ENCODE assay signal across 8 mouse cellular contexts in genomic region chr12:80133011-80133545, GRCm38 (mm10). TPM values are rescaled to one million over a fixed set of nuclear protein-coding genes. Genes with fewer than 3 reads are reported as not detected.
DNase-seq lines count a peak whose midpoint lies in the region; ATAC-seq and TF ChIP-seq lines count a peak whose summit lies in the region.

No protein-coding gene starts in this region.

- H3K27me3 ChIP-seq in heart, embryonic 15.5 days: no peaks in the 10 kb centered on the region
- no peaks in the 10 kb centered on the region for H3K27me3 ChIP-seq in MEL (ENCODE audit: control insufficient read depth in 1 of 2, insufficient read depth in 2 of 2, low read length in 2 of 2)
- H3K27me3 ChIP-seq in hindbrain, embryonic 12.5 days: no peaks in the 10 kb centered on the region
- no peaks in the 10 kb centered on the region for H3K27me3 ChIP-seq in midbrain, embryonic 13.5 days

- intact Hi-C loops in heart, postnatal 10 days (cut with DNase I): loop anchor here (2.0 to 5.0 kb wide), 2 partner anchors 611 to 774 kb away; no protein-coding TSS in a partner anchor

- no peak overlapping the region for H3K4me3 ChIP-seq in heart, embryonic 15.5 days
- H3K4me3 ChIP-seq in MEL (ENCODE audit: control insufficient read depth in 1 of 2, insufficient read depth in 1 of 2, low read depth in 2 of 2, low read length in 2 of 2): peak overlapping the region in 1 of 2 experiments; percentile 67; a peak in 2 of 4 replicates
- H3K4me3 ChIP-seq in hindbrain, embryonic 12.5 days: peak overlapping the region; percentile 64; the same call in 1 of the 2 replicates
- peak overlapping the region; percentile 59; the same call in 1 of the 2 replicates for H3K4me3 ChIP-seq in midbrain, embryonic 13.5 days (replicated peaks)

- TF ChIP-seq CTCF in MEL (IDR thresholded peaks at IDR 0.05 in 2 of 3, conservative IDR thresholded peaks at IDR 0.05 in 1 of 3; ENCODE audit: control insufficient read depth in 1 of 3, insufficient read depth in 1 of 3, low read depth in 2 of 3, low read length in 3 of 3, poor library complexity in 1 of 3, severe bottlenecking in 1 of 3): peak in 2 of 3 experiments; percentile 2 to 32; a peak in 3 of 6 replicates

- no peak for TF ChIP-seq RAD21 in MEL (IDR thresholded peaks at IDR 0.05; ENCODE audit: low read depth, low read length)

- 44% methylated on average over 9 of the region's 9 CpGs for WGBS in heart, embryonic 15.5 days
- WGBS in hindbrain, embryonic 12.5 days: 41% methylated on average over 9 of the region's 9 CpGs
- WGBS in midbrain, embryonic 13.5 days: 38% methylated on average over 9 of the region's 9 CpGs

- H3K79me2 ChIP-seq in MEL (ENCODE audit: control insufficient read depth, insufficient read depth, low read length, poor library complexity): peaks cover 2% of the 10 kb centered on the region; the same call in 1 of the 2 replicates

- peak overlapping the region; percentile 86; the same call in 1 of the 2 replicates for H3K9ac ChIP-seq in heart, embryonic 15.5 days
- H3K9ac ChIP-seq in MEL (ENCODE audit: control insufficient read depth, low read depth, low read length, poor library complexity, severe bottlenecking): peak overlapping the region; percentile 26; the same call in 1 of the 2 replicates
- no peak overlapping the region for H3K9ac ChIP-seq in hindbrain, embryonic 12.5 days
- no peak overlapping the region for H3K9ac ChIP-seq in midbrain, embryonic 13.5 days (replicated peaks)

- no peak for TF ChIP-seq EP300 in MEL (IDR thresholded peaks at IDR 0.05; ENCODE audit: low read depth in 1 of 2, low read length in 2 of 2)

- no peak for ATAC-seq in heart, embryonic 15.5 days (replicated peaks; ENCODE audit: insufficient number of reproducible peaks, insufficient read depth, low FRiP score, low read depth)
- peak; percentile 47; the same call in 1 of the 2 replicates for ATAC-seq in hindbrain, embryonic 12.5 days (ENCODE audit: low FRiP score)
- peak; percentile 53 for ATAC-seq in midbrain, embryonic 13.5 days

- DNase-seq in heart, postnatal 10 days: no peak
- peak; percentile 66 for DNase-seq in MEL (ENCODE audit: low read depth, low spot score)
- no peak for DNase-seq in layer of hippocampus, adult 18-20 months (ENCODE audit: low spot score in 2 of 2)
- DNase-seq in layer of hippocampus, adult 8-10 months (ENCODE audit: low spot score in 2 of 2): no peak
- DNase-seq in frontal cortex, postnatal 25 days (ENCODE audit: low spot score in 2 of 2): no peak

- H3K4me1 ChIP-seq in heart, embryonic 15.5 days (replicated peaks): peaks cover 57% of the 10 kb centered on the region
- H3K4me1 ChIP-seq in MEL (ENCODE audit: control insufficient read depth in 1 of 2, insufficient read depth in 2 of 2, low read length in 2 of 2): peaks cover 16 to 20% of the 10 kb centered on the region in 2 experiments; a peak in 3 of 4 replicates
- H3K4me1 ChIP-seq in hindbrain, embryonic 12.5 days: peaks cover 31% of the 10 kb centered on the region
- H3K4me1 ChIP-seq in midbrain, embryonic 13.5 days (replicated peaks): peaks cover 27% of the 10 kb centered on the region

- H3K27ac ChIP-seq in heart, embryonic 15.5 days: peak overlapping the region; percentile 99
- H3K27ac ChIP-seq in MEL (ENCODE audit: control insufficient read depth, low read depth, low read length): no peak overlapping the region
- no peak overlapping the region; the same call in 1 of the 2 replicates for H3K27ac ChIP-seq in hindbrain, embryonic 12.5 days
- H3K27ac ChIP-seq in midbrain, embryonic 13.5 days: no peak overlapping the region

- TF ChIP-seq POLR2A in MEL (IDR thresholded peaks at IDR 0.05; ENCODE audit: control insufficient read depth in 1 of 2, insufficient read depth in 1 of 2, low read depth in 1 of 2, low read length in 2 of 2, poor library complexity in 1 of 2): no peak

- H3K4me2 ChIP-seq in heart, embryonic 15.5 days: peak overlapping the region; percentile 76; the same call in 1 of the 2 replicates
- peak overlapping the region; percentile 67; the same call in 1 of the 2 replicates for H3K4me2 ChIP-seq in hindbrain, embryonic 12.5 days (replicated peaks)
- no peak overlapping the region for H3K4me2 ChIP-seq in midbrain, embryonic 13.5 days (replicated peaks)

- no peaks in the 10 kb centered on the region for H3K36me3 ChIP-seq in heart, embryonic 15.5 days
- peaks cover 0 to 17% of the 10 kb centered on the region in 2 experiments; a peak in 2 of 4 replicates for H3K36me3 ChIP-seq in MEL (ENCODE audit: control insufficient read depth in 1 of 2, insufficient read depth in 2 of 2, low read length in 2 of 2)
- no peaks in the 10 kb centered on the region for H3K36me3 ChIP-seq in hindbrain, embryonic 12.5 days
- H3K36me3 ChIP-seq in midbrain, embryonic 13.5 days: no peaks in the 10 kb centered on the region

- H3K9me3 ChIP-seq in heart, embryonic 15.5 days (replicated peaks): no peaks in the 10 kb centered on the region
- no peaks in the 10 kb centered on the region for H3K9me3 ChIP-seq in MEL (replicated peaks; ENCODE audit: insufficient read depth, low read length)
- no peaks in the 10 kb centered on the region for H3K9me3 ChIP-seq in hindbrain, embryonic 12.5 days (replicated peaks)
- no peaks in the 10 kb centered on the region for H3K9me3 ChIP-seq in midbrain, embryonic 13.5 days

TF ChIP-seq in MEL, 35 proteins besides CTCF, POLR2A, EP300 and RAD21:
- no peak for TF ChIP-seq TCF12 (IDR thresholded peaks at IDR 0.05; ENCODE audit: low read depth, low read length)
- TF ChIP-seq ZC3H11A (IDR thresholded peaks at IDR 0.05; ENCODE audit: low read depth, low read length): no peak
- no peak for TF ChIP-seq ZMIZ1 (IDR thresholded peaks at IDR 0.05; ENCODE audit: low read depth, low read length)
- TF ChIP-seq KAT2A (conservative IDR thresholded peaks at IDR 0.05; ENCODE audit: low read depth, low read length): no peak
- no peak for TF ChIP-seq MYC (IDR thresholded peaks at IDR 0.05; ENCODE audit: low read depth, low read length)
- TF ChIP-seq POLR2AphosphoS2 (IDR thresholded peaks at IDR 0.05; ENCODE audit: low read length): no peak
- TF ChIP-seq POLR2AphosphoS5 (IDR thresholded peaks at IDR 0.05; ENCODE audit: borderline replicate concordance, low read depth, low read length): no peak
- no peak for TF ChIP-seq GABPA (IDR thresholded peaks at IDR 0.05; ENCODE audit: low read depth, low read length)
- TF ChIP-seq MAX (IDR thresholded peaks at IDR 0.05; ENCODE audit: low read length): no peak
- no peak for TF ChIP-seq CHD2 (IDR thresholded peaks at IDR 0.05; ENCODE audit: low read length)
- TF ChIP-seq E2F4 (IDR thresholded peaks at IDR 0.05; ENCODE audit: borderline replicate concordance, low read depth, low read length): no peak
- TF ChIP-seq ELF1 (IDR thresholded peaks at IDR 0.05; ENCODE audit: low read depth, low read length): no peak

RNA-seq across cellular contexts. Expression of gene Zfp36l1, which starts 20.3 kb away (rescaled TPM):
- polyA plus RNA-seq in heart, embryonic 15.5 days (2015; fragmentation: Nextera tagmentation; extraction: Ambion mirVana): 94.7 and 107 TPM in 2 replicates
- 100 to 1,000 TPM; 126 to 152 TPM for total RNA-seq in heart, postnatal 10 days (2021)
- 1.2 and 1.5 TPM in 2 replicates for total RNA-seq in MEL (2012; rRNA removed)
- polyA plus RNA-seq in MEL (2012; ENCODE audit: insufficient read depth in 1 of 2, insufficient read length in 2 of 2, low read depth in 1 of 2, low replicate concordance in 2 of 2, missing spikeins in 1 of 2): 10 to 100 TPM in 1 of 2 experiments, not detected in 1; 22.5 TPM
- 87.2 and 92.3 TPM in 2 replicates for polyA plus RNA-seq in hindbrain, embryonic 12.5 days (2016; fragmentation: Nextera tagmentation; extraction: Ambion mirVana)
- 51.7 and 60.1 TPM in 2 replicates for polyA plus RNA-seq in midbrain, embryonic 13.5 days (2015; fragmentation: Nextera tagmentation; extraction: Ambion mirVana)
- total RNA-seq in layer of hippocampus, adult 18-20 months (2021): 10 to 100 TPM; 40.0 to 53.4 TPM
- total RNA-seq in layer of hippocampus, adult 8-10 months (2022): 10 to 100 TPM; 35.0 to 47.6 (median 42.9) TPM

Comparison
In these comparisons a context has a peak if more than half of its experiments do, and no peak if none do; other contexts are left out.
1. H3K9ac ChIP-seq: peak in heart, embryonic 15.5 days (single experiment) and MEL (single experiment); none in hindbrain, embryonic 12.5 days (single experiment) and midbrain, embryonic 13.5 days (single experiment).
2. RNA of gene Zfp36l1, which starts 20.3 kb away (total RNA-seq): 126 to 152 TPM in heart, postnatal 10 days, 40.0 to 53.4 TPM in layer of hippocampus, adult 18-20 months and 35.0 to 47.6 TPM in layer of hippocampus, adult 8-10 months; 1.2 to 1.5 TPM in MEL; every median in the first group is over 10 times any median in the second.